Mouse (Mus musculus): Measurements from ENCODE around the gene Pdrg1. TPM values are rescaled to one million over a fixed set of nuclear protein-coding genes. Genes with fewer than 3 reads are reported as not detected.
A peak's percentile ranks its signal among the peaks of the same experiment; 100 is the strongest.

Gene Pdrg1
- polyA plus RNA-seq, 1 experiment: 93.1 TPM

DNA sequence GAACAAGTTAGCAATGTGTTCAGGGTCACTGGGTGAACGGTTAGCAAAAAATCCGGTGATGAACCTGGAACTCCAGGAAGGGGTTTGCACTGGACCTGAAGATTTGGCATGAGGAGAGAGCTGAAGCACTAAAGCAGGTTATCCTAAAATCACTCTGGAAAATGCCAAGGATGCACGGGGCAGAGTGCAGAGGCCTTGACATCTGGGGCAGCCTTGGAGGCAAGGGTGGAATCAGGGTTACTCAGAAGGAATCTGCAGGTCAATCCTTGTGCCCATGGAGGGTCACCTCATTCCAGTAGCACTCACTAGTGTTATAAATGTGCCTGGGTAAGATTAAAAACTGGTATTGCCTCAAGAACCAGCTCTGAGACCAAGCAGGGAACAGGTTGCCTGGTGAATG lies 9.2 kb downstream of the Pdrg1 start:
- peaks cover 17% of the 10 kb centered on the region for H3K4me1 ChIP-seq (replicated peaks; ENCODE audit: control insufficient read depth, insufficient read depth, low read length)
- H3K4me3 ChIP-seq (ENCODE audit: control insufficient read depth, insufficient read depth, low read length): no peak overlapping the region
- WGBS: 97% methylated on average over 3 of the region's 3 CpGs
- DNase-seq: no peak
- H3K27ac ChIP-seq (ENCODE audit: control insufficient read depth, insufficient read depth, low read length): no peak overlapping the region
- H3K36me3 ChIP-seq (ENCODE audit: control insufficient read depth, insufficient read depth, low read length): peaks cover 18% of the 10 kb centered on the region
- H3K27me3 ChIP-seq (ENCODE audit: control insufficient read depth, insufficient read depth, low read length): no peaks in the 10 kb centered on the region
- TF ChIP-seq POLR2A (IDR thresholded peaks at IDR 0.05; ENCODE audit: control insufficient read depth, extremely low read depth, insufficient read depth, low read length, poor library complexity) (no peak), CTCF (IDR thresholded peaks at IDR 0.05; ENCODE audit: borderline replicate concordance, control insufficient read depth, extremely low read depth, insufficient read depth, low read length, poor library complexity) (no peak)

DNA sequence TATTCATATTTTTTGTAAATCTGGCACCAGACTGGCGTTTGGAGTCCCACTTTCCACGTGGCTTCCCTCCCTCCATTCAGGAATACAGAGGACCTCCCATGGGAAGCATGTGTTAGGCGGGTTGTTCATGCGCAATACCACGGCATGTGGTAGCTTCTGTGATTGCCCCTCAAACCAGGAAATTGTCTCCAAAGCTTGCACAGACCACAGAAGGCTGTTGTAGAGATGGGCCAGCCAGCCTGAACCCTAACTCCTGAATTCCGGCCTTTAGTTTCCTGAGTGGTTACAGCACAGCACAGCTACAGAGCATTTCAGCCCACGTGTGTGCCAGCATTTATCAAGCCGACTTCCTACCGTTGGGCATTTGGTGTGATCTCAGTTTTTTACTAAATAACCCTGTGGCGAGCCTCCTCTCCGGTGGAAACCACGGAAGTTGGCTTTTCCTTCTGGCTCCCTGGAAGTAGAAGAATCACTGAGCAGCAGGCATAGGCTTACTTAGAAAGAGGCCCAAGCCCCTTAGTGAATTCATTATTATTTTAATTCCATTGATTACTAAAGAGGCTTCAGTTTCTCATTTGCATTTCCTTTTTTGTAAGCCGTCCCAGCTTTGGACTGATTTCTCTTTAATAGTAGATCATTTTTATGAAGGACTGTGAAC lies 11.4 kb downstream of the Pdrg1 start:
- Histone ChIP-seq H3K27ac (ENCODE audit: control insufficient read depth, insufficient read depth, low read length) (no peak overlapping the region; the same call in 1 of the 2 replicates), H3K27me3 (ENCODE audit: control insufficient read depth, insufficient read depth, low read length) (no peaks in the 10 kb centered on the region), H3K4me3 (ENCODE audit: control insufficient read depth, insufficient read depth, low read length) (no peak overlapping the region), H3K4me1 (replicated peaks; ENCODE audit: control insufficient read depth, insufficient read depth, low read length) (peaks cover 17% of the 10 kb centered on the region), H3K36me3 (ENCODE audit: control insufficient read depth, insufficient read depth, low read length) (peaks cover 8% of the 10 kb centered on the region; the same call in 1 of the 2 replicates)
- DNase-seq: no peak
- no peak for TF ChIP-seq CTCF (IDR thresholded peaks at IDR 0.05; ENCODE audit: borderline replicate concordance, control insufficient read depth, extremely low read depth, insufficient read depth, low read length, poor library complexity)
- WGBS: 12% methylated on average over 13 of the region's 13 CpGs

DNA sequence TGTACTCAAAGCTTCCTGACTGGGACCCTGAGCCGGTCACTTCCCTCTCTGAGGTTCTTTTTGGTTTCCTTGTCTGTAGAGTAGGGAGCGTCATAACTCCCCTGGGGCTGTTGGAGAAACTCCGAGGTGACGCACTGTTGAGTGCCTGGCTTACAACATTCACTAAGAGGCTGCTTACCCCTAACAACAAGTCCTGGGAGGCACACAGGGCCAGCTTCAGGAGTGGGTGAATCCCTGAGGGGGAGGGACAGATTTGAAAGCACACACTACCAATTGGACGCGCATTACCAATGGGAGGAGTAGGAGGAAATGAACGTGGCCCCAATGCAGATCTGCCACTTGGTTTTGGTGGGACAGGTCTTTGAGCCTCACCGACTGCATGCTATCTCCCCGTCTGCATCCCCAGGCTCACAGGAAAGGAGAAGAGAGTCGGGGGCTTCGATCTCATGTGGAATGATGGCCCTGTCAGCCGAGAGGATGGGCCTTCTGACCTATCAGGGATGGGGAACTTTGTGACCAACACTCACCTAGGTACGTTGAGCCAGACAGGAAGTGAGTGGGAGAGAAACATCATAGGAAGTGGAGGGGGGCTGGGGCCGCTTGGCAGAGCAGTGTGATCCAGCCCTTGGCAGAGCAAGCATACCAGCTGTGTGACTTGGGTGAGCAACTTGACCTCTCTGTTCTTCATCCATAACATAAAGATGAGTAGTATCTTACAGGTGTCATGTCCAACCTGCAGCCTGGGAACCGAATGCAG lies 12.6 kb downstream of the Pdrg1 start:
- no peaks in the 10 kb centered on the region for H3K27me3 ChIP-seq (ENCODE audit: control insufficient read depth, insufficient read depth, low read length)
- H3K27ac ChIP-seq (ENCODE audit: control insufficient read depth, insufficient read depth, low read length): no peak overlapping the region
- H3K36me3 ChIP-seq (ENCODE audit: control insufficient read depth, insufficient read depth, low read length): 0 out of 2 replicates have a peak, but pooled peaks cover under 1% of the 10 kb centered on the region
- H3K4me3 ChIP-seq (ENCODE audit: control insufficient read depth, insufficient read depth, low read length): peak overlapping the region; percentile 26; the same call in 1 of the 2 replicates
- TF ChIP-seq CTCF (IDR thresholded peaks at IDR 0.05; ENCODE audit: borderline replicate concordance, control insufficient read depth, extremely low read depth, insufficient read depth, low read length, poor library complexity): no peak
- no peak for TF ChIP-seq POLR2A (IDR thresholded peaks at IDR 0.05; ENCODE audit: control insufficient read depth, extremely low read depth, insufficient read depth, low read length, poor library complexity)
- DNase-seq: peak; percentile 18
- WGBS: 19% methylated on average over 15 of the region's 15 CpGs
- peaks cover 17% of the 10 kb centered on the region for H3K4me1 ChIP-seq (replicated peaks; ENCODE audit: control insufficient read depth, insufficient read depth, low read length)

DNA sequence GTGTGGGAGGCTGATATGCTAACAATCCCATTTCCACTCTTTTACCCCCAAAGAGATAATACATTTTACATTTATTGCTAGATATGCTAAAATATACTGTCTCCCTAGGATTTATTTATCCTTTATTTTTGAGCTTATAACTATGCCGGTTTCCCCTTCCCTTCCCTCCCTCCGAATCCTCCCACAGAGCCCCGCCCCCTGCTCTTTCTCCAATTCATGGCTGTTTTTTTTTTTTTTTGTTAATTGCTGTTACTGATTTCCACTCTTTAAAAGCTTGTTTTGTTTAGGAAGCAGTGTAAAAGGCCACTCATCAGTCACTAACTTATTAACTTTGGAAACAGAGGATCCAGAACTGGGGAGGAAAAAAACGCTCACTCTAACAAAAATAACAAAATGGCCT lies 18.2 kb downstream of the Pdrg1 start:
- DNase-seq: no peak
- H3K27me3 ChIP-seq (ENCODE audit: control insufficient read depth, insufficient read depth, low read length): no peaks in the 10 kb centered on the region
- 0 out of 2 replicates have a peak, but pooled peaks cover 1% of the 10 kb centered on the region for H3K4me1 ChIP-seq (replicated peaks; ENCODE audit: control insufficient read depth, insufficient read depth, low read length)
- TF ChIP-seq CTCF (IDR thresholded peaks at IDR 0.05; ENCODE audit: borderline replicate concordance, control insufficient read depth, extremely low read depth, insufficient read depth, low read length, poor library complexity): no peak
- no peak for TF ChIP-seq POLR2A (IDR thresholded peaks at IDR 0.05; ENCODE audit: control insufficient read depth, extremely low read depth, insufficient read depth, low read length, poor library complexity)
- H3K27ac ChIP-seq (ENCODE audit: control insufficient read depth, insufficient read depth, low read length): no peak overlapping the region
- WGBS: 85% methylated on average over 4 of the region's 4 CpGs
- no peaks in the 10 kb centered on the region for H3K36me3 ChIP-seq (ENCODE audit: control insufficient read depth, insufficient read depth, low read length)
- H3K4me3 ChIP-seq (ENCODE audit: control insufficient read depth, insufficient read depth, low read length): no peak overlapping the region

GRCm38 (mm10) chr2:152991529-152991928 lies 23.7 kb downstream of the Pdrg1 start:
- WGBS: 93% methylated on average over 9 of the region's 9 CpGs
- Histone ChIP-seq H3K36me3 (ENCODE audit: control insufficient read depth, insufficient read depth, low read length) (no peaks in the 10 kb centered on the region), H3K27me3 (ENCODE audit: control insufficient read depth, insufficient read depth, low read length) (no peaks in the 10 kb centered on the region; the same call in 1 of the 2 replicates), H3K4me1 (replicated peaks; ENCODE audit: control insufficient read depth, insufficient read depth, low read length) (peaks cover 3% of the 10 kb centered on the region; the same call in 1 of the 2 replicates), H3K4me3 (ENCODE audit: control insufficient read depth, insufficient read depth, low read length) (no peak overlapping the region), H3K27ac (ENCODE audit: control insufficient read depth, insufficient read depth, low read length) (no peak overlapping the region)
- no peak for TF ChIP-seq CTCF (IDR thresholded peaks at IDR 0.05; ENCODE audit: borderline replicate concordance, control insufficient read depth, extremely low read depth, insufficient read depth, low read length, poor library complexity)
- no peak for DNase-seq

- no peak overlapping the region for H3K4me3 ChIP-seq (ENCODE audit: control insufficient read depth, insufficient read depth, low read length)
- H3K27me3 ChIP-seq (ENCODE audit: control insufficient read depth, insufficient read depth, low read length): no peaks in the 10 kb centered on the region; the same call in 1 of the 2 replicates
- DNase-seq: no peak
- H3K27ac ChIP-seq (ENCODE audit: control insufficient read depth, insufficient read depth, low read length): no peak overlapping the region
- H3K36me3 ChIP-seq (ENCODE audit: control insufficient read depth, insufficient read depth, low read length): no peaks in the 10 kb centered on the region
- 10% methylated on average over 1 of the region's 1 CpGs for WGBS
- peaks cover 3% of the 10 kb centered on the region; the same call in 1 of the 2 replicates for H3K4me1 ChIP-seq (replicated peaks; ENCODE audit: control insufficient read depth, insufficient read depth, low read length)
- no peak for TF ChIP-seq POLR2A (IDR thresholded peaks at IDR 0.05; ENCODE audit: control insufficient read depth, extremely low read depth, insufficient read depth, low read length, poor library complexity)
- TF ChIP-seq CTCF (IDR thresholded peaks at IDR 0.05; ENCODE audit: borderline replicate concordance, control insufficient read depth, extremely low read depth, insufficient read depth, low read length, poor library complexity): no peak
These were observed 29.6 kb downstream of the Pdrg1 start for GRCm38 (mm10) chr2:152985582-152985981.
